In genomic region chr12:82188321-82189075, GRCm38 (mm10) we compare ENCODE assay signal across 10 mouse cellular contexts. TPM values are rescaled to one million over a fixed set of nuclear protein-coding genes. Genes with fewer than 3 reads are reported as not detected.
DNase-seq lines count a peak whose midpoint lies in the region; ATAC-seq lines count a peak whose summit lies in the region.
"Had no signal": no experiment of that assay in that cellular context is flagged by ENCODE, and none has a peak within 500 bp of the region (broad histone marks: within the 10 kb centered on the region; RNA-seq: fewer than 3 reads in every experiment).

No protein-coding gene starts in this region.

- H3K4me2 ChIP-seq in forebrain, embryonic 15.5 days (replicated peaks): no peak overlapping the region
- H3K4me2 ChIP-seq in liver, embryonic 13.5 days: no peak overlapping the region
- no peak overlapping the region for H3K4me2 ChIP-seq in liver, embryonic 11.5 days
- no peak overlapping the region for H3K4me2 ChIP-seq in embryonic facial prominence, embryonic 14.5 days (ENCODE audit: low read depth, low read length)
- H3K4me2 ChIP-seq in limb, embryonic 12.5 days: peak overlapping the region; percentile 38
- H3K4me2 ChIP-seq: midbrain, embryonic 11.5 days had no signal

- ATAC-seq in forebrain, embryonic 15.5 days (replicated peaks): no peak
- ATAC-seq in liver, embryonic 13.5 days (ENCODE audit: low read depth): no peak
- ATAC-seq in liver, embryonic 11.5 days (replicated peaks; ENCODE audit: low FRiP score): no peak
- no peak for ATAC-seq in embryonic facial prominence, embryonic 14.5 days (ENCODE audit: low read depth)
- ATAC-seq in limb, embryonic 12.5 days (ENCODE audit: insufficient number of reproducible peaks, insufficient read depth, low FRiP score, low TSS enrichment, low read depth): peak; percentile 10; the same call in 1 of the 2 replicates

- H3K4me3 ChIP-seq in forebrain, embryonic 10.5 days: no peak overlapping the region
- no peak overlapping the region for H3K4me3 ChIP-seq in forebrain, embryonic 15.5 days
- no peak overlapping the region for H3K4me3 ChIP-seq in liver, embryonic 13.5 days (replicated peaks)
- no peak overlapping the region for H3K4me3 ChIP-seq in liver, embryonic 11.5 days (ENCODE audit: low read depth, low read length)
- H3K4me3 ChIP-seq in embryonic facial prominence, embryonic 14.5 days (ENCODE audit: low read depth, low read length): no peak overlapping the region
- H3K4me3 ChIP-seq in limb, embryonic 12.5 days (replicated peaks): no peak overlapping the region

- no peak for DNase-seq in forebrain, embryonic 10.5 days (ENCODE audit: extremely low spot score, low spot score)
- DNase-seq in liver, embryonic 13.5 days: no peak
- no peak for DNase-seq in liver, embryonic 11.5 days (ENCODE audit: low spot score)
- DNase-seq in embryonic facial prominence, embryonic 14.5 days (ENCODE audit: low spot score): peak; percentile 59
- DNase-seq in testis, postnatal 14 days (ENCODE audit: low spot score): no peak
- no peak for DNase-seq in left cerebral cortex, postnatal 14 days (ENCODE audit: low spot score in 2 of 2)
- DNase-seq: gastrocnemius, postnatal 14 days had no signal

- H3K9ac ChIP-seq in forebrain, embryonic 15.5 days (replicated peaks): no peak overlapping the region
- no peak overlapping the region for H3K9ac ChIP-seq in liver, embryonic 13.5 days
- H3K9ac ChIP-seq in liver, embryonic 11.5 days (ENCODE audit: low read depth, low read length): no peak overlapping the region
- no peak overlapping the region for H3K9ac ChIP-seq in embryonic facial prominence, embryonic 14.5 days (ENCODE audit: low read depth, low read length)
- H3K9ac ChIP-seq in limb, embryonic 12.5 days (replicated peaks): no peak overlapping the region

- WGBS in forebrain, embryonic 10.5 days: 63% methylated on average over 9 of the region's 9 CpGs
- 49% methylated on average over 9 of the region's 9 CpGs for WGBS in forebrain, embryonic 15.5 days
- WGBS in liver, embryonic 13.5 days (ENCODE audit: insufficient replicate concordance): 58% methylated on average over 9 of the region's 9 CpGs
- WGBS in liver, embryonic 11.5 days: 70% methylated on average over 9 of the region's 9 CpGs
- WGBS in embryonic facial prominence, embryonic 14.5 days: 45% methylated on average over 9 of the region's 9 CpGs
- WGBS in limb, embryonic 12.5 days: 66% methylated on average over 9 of the region's 9 CpGs

- H3K27ac ChIP-seq in forebrain, embryonic 10.5 days: 0 out of 2 replicates have a peak overlapping the region, but pooled peaks have one; percentile 44
- H3K27ac ChIP-seq in forebrain, embryonic 15.5 days (replicated peaks): no peak overlapping the region
- 0 out of 2 replicates have a peak overlapping the region, but pooled peaks have one; percentile 10 for H3K27ac ChIP-seq in liver, embryonic 13.5 days
- H3K27ac ChIP-seq in liver, embryonic 11.5 days (ENCODE audit: low read depth, low read length): no peak overlapping the region
- peak overlapping the region; percentile 65 for H3K27ac ChIP-seq in embryonic facial prominence, embryonic 14.5 days (replicated peaks; ENCODE audit: low read depth, low read length)
- peak overlapping the region; percentile 88 for H3K27ac ChIP-seq in limb, embryonic 12.5 days

- intact Hi-C loops in left cerebral cortex, postnatal 14 days (cut with DNase I): no loop called here

- H3K4me1 ChIP-seq in forebrain, embryonic 10.5 days: peaks cover 53% of the 10 kb centered on the region
- peaks cover 10% of the 10 kb centered on the region for H3K4me1 ChIP-seq in forebrain, embryonic 15.5 days
- peaks cover 57% of the 10 kb centered on the region for H3K4me1 ChIP-seq in liver, embryonic 13.5 days (replicated peaks)
- peaks cover 47% of the 10 kb centered on the region for H3K4me1 ChIP-seq in liver, embryonic 11.5 days (replicated peaks; ENCODE audit: control insufficient read depth, insufficient read depth, low read length)
- H3K4me1 ChIP-seq in embryonic facial prominence, embryonic 14.5 days (ENCODE audit: control insufficient read depth, insufficient read depth, low read length): peaks cover 39% of the 10 kb centered on the region
- H3K4me1 ChIP-seq in limb, embryonic 12.5 days (replicated peaks): peaks cover 61% of the 10 kb centered on the region

- peaks cover 6% of the 10 kb centered on the region; the same call in 1 of the 2 replicates for H3K9me3 ChIP-seq in forebrain, embryonic 10.5 days
- H3K9me3 ChIP-seq in forebrain, embryonic 15.5 days: no peaks in the 10 kb centered on the region
- H3K9me3 ChIP-seq in liver, embryonic 13.5 days (replicated peaks): no peaks in the 10 kb centered on the region
- H3K9me3 ChIP-seq in liver, embryonic 11.5 days (ENCODE audit: control insufficient read depth, low read length): no peaks in the 10 kb centered on the region
- H3K9me3 ChIP-seq in embryonic facial prominence, embryonic 14.5 days (ENCODE audit: control insufficient read depth, low read length): 0 out of 2 replicates have a peak, but pooled peaks cover 2% of the 10 kb centered on the region
- no peaks in the 10 kb centered on the region for H3K9me3 ChIP-seq in limb, embryonic 12.5 days

- peaks cover 14% of the 10 kb centered on the region for H3K36me3 ChIP-seq in forebrain, embryonic 10.5 days (replicated peaks)
- H3K36me3 ChIP-seq in forebrain, embryonic 15.5 days: no peaks in the 10 kb centered on the region
- no peaks in the 10 kb centered on the region for H3K36me3 ChIP-seq in liver, embryonic 13.5 days
- H3K36me3 ChIP-seq in liver, embryonic 11.5 days (ENCODE audit: control insufficient read depth, insufficient read depth, low read length): no peaks in the 10 kb centered on the region; the same call in 1 of the 2 replicates
- no peaks in the 10 kb centered on the region for H3K36me3 ChIP-seq in embryonic facial prominence, embryonic 14.5 days (ENCODE audit: control insufficient read depth, insufficient read depth, low read length)
- no peaks in the 10 kb centered on the region for H3K36me3 ChIP-seq in limb, embryonic 12.5 days

- no peaks in the 10 kb centered on the region for H3K27me3 ChIP-seq in forebrain, embryonic 10.5 days (ENCODE audit: poor library complexity, severe bottlenecking)
- H3K27me3 ChIP-seq in forebrain, embryonic 15.5 days: no peaks in the 10 kb centered on the region
- H3K27me3 ChIP-seq in liver, embryonic 13.5 days: no peaks in the 10 kb centered on the region
- H3K27me3 ChIP-seq in liver, embryonic 11.5 days (replicated peaks; ENCODE audit: control insufficient read depth, insufficient read depth, low read length): no peaks in the 10 kb centered on the region
- no peaks in the 10 kb centered on the region for H3K27me3 ChIP-seq in embryonic facial prominence, embryonic 14.5 days (replicated peaks; ENCODE audit: control insufficient read depth, insufficient read depth, low read length)
- no peaks in the 10 kb centered on the region for H3K27me3 ChIP-seq in limb, embryonic 12.5 days

RNA-seq across cellular contexts. Expression of gene Sipa1l1, which starts 19.4 kb away (rescaled TPM):
- 39.0 and 40.6 TPM in 2 replicates for polyA plus RNA-seq in forebrain, embryonic 10.5 days (2016; fragmentation: Nextera tagmentation; extraction: Ambion mirVana)
- polyA plus RNA-seq in forebrain, embryonic 15.5 days (2015; fragmentation: Nextera tagmentation; extraction: Ambion mirVana): 24.1 and 25.6 TPM in 2 replicates
- polyA plus RNA-seq in liver, embryonic 13.5 days (2015; fragmentation: Nextera tagmentation; extraction: Ambion mirVana): 4.3 and 5.5 TPM in 2 replicates
- 21.0 and 21.1 TPM in 2 replicates for polyA plus RNA-seq in liver, embryonic 11.5 days (2014; fragmentation: Nextera tagmentation; extraction: Ambion mirVana)
- 23.8 and 24.2 TPM in 2 replicates for polyA plus RNA-seq in embryonic facial prominence, embryonic 14.5 days (2014; fragmentation: Nextera tagmentation; extraction: Ambion mirVana)
- 33.1 and 35.7 TPM in 2 replicates for polyA plus RNA-seq in limb, embryonic 12.5 days (2016; fragmentation: Nextera tagmentation; extraction: Ambion mirVana)
- 100 to 1,000 TPM; 169 to 183 TPM for total RNA-seq in left cerebral cortex, postnatal 14 days (2021)

Comparison
In these comparisons a context has a peak if more than half of its experiments do, and no peak if none do; other contexts are left out.
1. H3K27ac ChIP-seq: peak in forebrain, embryonic 10.5 days (single experiment), liver, embryonic 13.5 days (single experiment), embryonic facial prominence, embryonic 14.5 days (single experiment) and limb, embryonic 12.5 days (single experiment); none in forebrain, embryonic 15.5 days (single experiment) and liver, embryonic 11.5 days (single experiment).